Mouse (Mus musculus) megakaryocyte-erythroid progenitor cell, adult 5-6 weeks (primary cell): ENCODE data around the gene Tmem117. TPM values are rescaled to one million over a fixed set of nuclear protein-coding genes. Genes with fewer than 3 reads are reported as not detected.

Experiments
- ATAC-seq: replicated peaks from 2 replicates; pipeline ENCODE4 v1.8.0; 2016; ENCODE audit warnings: mild to moderate bottlenecking, inconsistent platforms; ENCODE audit not compliant: severe bottlenecking, poor library complexity, low FRiP score, low TSS enrichment
- total RNA-seq, 2 experiments: library from RNA; stranded (forward) in 1 of 2; stranded (reverse) in 1 of 2; fragments of 200-1000, 215-1000 nt in 1 of 2; fragments of >200 nt in 1 of 2; fragmentation: Nextera tagmentation in 1 of 2; gene quantifications; 2 replicates each; pipeline ENCODE4 v1.2.3; 2014 to 2017

Tmem117 gene
- total RNA-seq, 2 experiments from 2014 or later: not detected

GRCm38 (mm10) chr15:95085962-95086361 lies 456.9 kb downstream of the Tmem117 start:
- no peak for ATAC-seq

- ATAC-seq: no peak
These were observed 471.1 kb downstream of the Tmem117 start for GRCm38 (mm10) chr15:95100133-95100532.

GRCm38 (mm10) chr15:95101522-95101921 lies 472.5 kb downstream of the Tmem117 start:
- ATAC-seq: no peak

GRCm38 (mm10) chr15:95107246-95107809 lies 478.3 kb downstream of the Tmem117 start:
- no peak for ATAC-seq

GRCm38 (mm10) chr15:95108626-95109025 lies 479.6 kb downstream of the Tmem117 start:
- ATAC-seq: no peak

- ATAC-seq: no peak
These were observed 502.4 kb downstream of the Tmem117 start for GRCm38 (mm10) chr15:95131401-95131800.

GRCm38 (mm10) chr15:95135926-95136609 lies 507.0 kb downstream of the Tmem117 start:
- no peak for ATAC-seq

- no peak for ATAC-seq
These were observed 508.2 kb downstream of the Tmem117 start for GRCm38 (mm10) chr15:95137018-95137810.

- no peak for ATAC-seq
These were observed 509.8 kb downstream of the Tmem117 start for GRCm38 (mm10) chr15:95138709-95139409.

GRCm38 (mm10) chr15:95144131-95144530 lies 515.1 kb downstream of the Tmem117 start:
- no peak for ATAC-seq

GRCm38 (mm10) chr15:95145118-95145517 lies 516.1 kb downstream of the Tmem117 start:
- ATAC-seq: no peak

Other genes with a start within 250 kb of the Tmem117 start
- not detected in 2 replicates for gene Adamts20, start 163.8 kb upstream of the Tmem117 start, total RNA-seq (2014; fragmentation: Nextera tagmentation)
- gene Adamts20, start 163.8 kb upstream of the Tmem117 start, total RNA-seq (2017): 0.19 TPM in 1 of 2 replicates, not detected in the other
- gene Pus7l, start 85.7 kb upstream of the Tmem117 start, total RNA-seq (2014; fragmentation: Nextera tagmentation): 13.2 TPM in 2 replicates
- gene Pus7l, start 85.7 kb upstream of the Tmem117 start, total RNA-seq (2017): 14.0 and 17.3 TPM in 2 replicates
- gene Irak4, start 85.6 kb upstream of the Tmem117 start, total RNA-seq (2014; fragmentation: Nextera tagmentation): 4.0 and 5.4 TPM in 2 replicates
- 11.0 and 17.1 TPM in 2 replicates for gene Irak4, start 85.6 kb upstream of the Tmem117 start, total RNA-seq (2017)
- 18.4 and 24.8 TPM in 2 replicates for gene Twf1, start 39.3 kb upstream of the Tmem117 start, total RNA-seq (2014; fragmentation: Nextera tagmentation)
- gene Twf1, start 39.3 kb upstream of the Tmem117 start, total RNA-seq (2017): 23.7 and 29.5 TPM in 2 replicates